Mouse (Mus musculus): ENCODE data around the gene Prf1. TPM values are rescaled to one million over a fixed set of nuclear protein-coding genes. Genes with fewer than 3 reads are reported as not detected.

The Prf1 gene
- under 1 TPM; 0.21 to 0.61 (median 0.31) TPM for total RNA-seq (2022)

- DNase-seq: no peak
Observed at GRCm38 (mm10) chr10:61297477-61297876, at the start of gene Prf1. Gene Prf1, plus strand, starts transcription at chr10:61297833.

DNA sequence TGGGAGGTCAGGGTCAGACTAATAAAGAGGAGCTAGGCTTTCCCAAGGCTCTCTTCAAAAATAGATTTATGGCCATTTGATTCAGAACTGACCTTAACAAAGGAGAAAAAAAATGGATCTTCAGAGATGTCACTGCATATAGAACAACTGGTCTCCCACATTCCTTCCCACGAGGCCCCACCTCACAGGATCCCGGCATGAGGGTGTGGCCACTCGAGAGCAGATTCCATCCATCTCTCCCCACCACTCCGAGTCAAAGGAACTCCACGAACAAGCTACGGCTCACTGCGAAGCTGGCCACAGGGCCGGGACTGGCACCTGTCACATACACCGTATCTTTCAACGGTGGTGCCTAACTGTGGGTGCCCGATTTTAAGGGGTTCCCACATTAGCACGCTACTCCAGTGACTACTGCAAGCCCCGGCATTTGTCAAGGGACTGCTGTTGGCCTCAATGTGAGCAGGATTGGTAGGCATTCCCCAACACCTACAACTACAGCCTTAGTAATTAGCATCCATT is 49.0 kb upstream of the Prf1 start:
- DNase-seq: no peak

DNA sequence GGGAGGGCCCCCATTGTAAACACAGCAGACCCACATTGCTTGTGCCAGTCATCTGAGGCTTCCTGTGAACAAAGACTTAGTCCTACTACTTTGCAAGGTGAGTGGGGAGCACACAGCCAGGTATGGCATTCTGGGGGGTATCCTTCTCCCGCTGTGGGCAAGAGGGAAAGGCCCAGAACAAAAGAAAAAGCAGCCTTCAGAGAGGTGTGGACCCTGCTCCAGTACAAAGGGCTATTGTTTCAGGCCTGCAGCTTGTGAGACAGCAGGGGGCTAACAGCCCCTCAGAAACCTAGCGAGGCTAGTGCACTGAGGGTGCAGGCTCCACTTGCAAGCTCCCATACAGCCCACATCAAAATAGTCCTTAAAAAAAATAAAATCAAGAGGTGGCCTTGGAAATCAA is 47.7 kb upstream of the Prf1 start:
- no peak for DNase-seq

DNA sequence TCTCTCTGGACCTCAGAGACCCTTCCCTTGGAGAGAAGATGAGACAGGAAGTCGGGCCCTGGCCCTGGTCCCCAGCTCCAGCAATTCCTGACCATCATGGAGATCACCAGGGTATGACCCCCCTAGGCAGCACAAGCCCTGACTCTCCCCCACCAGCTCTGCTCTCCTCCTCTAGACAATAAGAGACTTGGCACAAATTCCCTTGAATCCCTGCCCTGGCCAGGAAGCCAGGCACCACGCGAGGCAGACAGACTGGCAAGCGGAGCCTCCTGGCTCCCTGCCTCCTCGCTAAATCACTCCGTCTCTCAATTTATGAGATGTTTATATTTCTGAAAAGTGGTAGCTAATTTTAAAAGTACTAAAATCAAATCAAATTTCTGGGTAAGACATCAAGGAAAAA is 42.9 kb upstream of the Prf1 start:
- DNase-seq: no peak

DNA sequence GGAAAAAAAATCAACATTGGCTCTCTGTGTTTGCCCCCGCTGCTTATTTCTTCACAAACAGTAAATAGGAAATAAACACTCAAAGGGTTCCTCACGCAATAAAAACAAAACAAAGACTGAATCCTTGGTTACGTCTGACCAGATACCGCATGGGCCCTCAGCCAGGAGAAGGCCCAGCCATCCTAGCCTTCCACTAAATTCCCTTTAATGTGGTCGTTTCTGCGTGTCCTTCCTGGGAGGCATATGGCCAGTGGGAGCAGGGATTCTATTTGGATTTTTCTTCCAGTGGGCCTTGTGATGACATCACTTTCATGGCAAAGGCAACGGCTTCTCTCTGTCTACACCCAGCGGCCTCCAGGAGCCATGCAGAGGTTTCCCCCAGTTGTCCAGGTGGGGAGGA is 42.4 kb upstream of the Prf1 start:
- no peak for DNase-seq

GRCm38 (mm10) chr10:61256665-61257064 is 41.0 kb upstream of the Prf1 start:
- DNase-seq: no peak

- DNase-seq: no peak
Observed at GRCm38 (mm10) chr10:61258131-61258530, 39.5 kb upstream of the Prf1 start.

DNA sequence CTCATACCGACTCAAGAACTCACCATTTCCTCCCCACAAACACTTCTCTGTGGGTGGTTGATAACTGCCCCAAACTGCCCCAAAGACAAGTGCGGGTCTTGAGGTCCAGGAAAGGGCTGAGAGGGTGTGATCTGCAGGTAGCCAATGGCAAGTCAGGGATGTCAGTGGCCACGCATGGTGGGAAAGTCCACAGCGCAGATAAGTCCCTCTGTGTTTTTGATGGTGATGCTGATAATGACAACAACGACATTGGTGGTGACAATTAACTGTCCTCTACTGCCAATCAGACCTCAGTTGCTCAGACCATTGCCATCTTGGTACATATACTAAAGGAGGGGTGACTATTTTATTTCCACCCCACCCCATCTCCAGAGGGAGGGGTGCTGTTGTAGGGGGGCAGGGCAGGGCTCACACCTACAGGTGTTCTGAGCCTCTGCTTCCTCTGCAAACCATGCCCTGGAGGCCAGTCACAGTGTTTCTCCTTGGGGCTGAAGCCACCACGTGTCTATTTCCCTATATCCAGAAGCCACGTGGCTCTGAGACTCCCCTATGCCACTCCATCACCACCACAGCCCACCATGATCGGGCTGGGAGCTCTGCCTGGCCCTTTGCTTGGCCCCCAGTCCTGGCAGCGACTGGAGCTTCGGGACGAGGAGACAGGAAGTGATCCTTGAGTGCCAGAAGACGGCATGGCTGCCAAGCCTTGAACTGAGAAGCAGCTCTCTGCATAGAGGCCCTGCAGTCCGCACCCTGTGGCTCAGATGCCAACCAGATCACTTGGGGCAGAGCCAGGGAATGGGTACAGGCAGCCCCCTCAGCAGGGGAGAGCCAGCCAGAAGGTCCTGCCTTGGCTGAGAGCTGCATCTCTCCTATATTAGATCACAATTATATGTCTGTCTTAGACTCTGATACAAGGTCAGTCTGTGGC is 36.1 kb upstream of the Prf1 start:
- no peak for DNase-seq

DNA sequence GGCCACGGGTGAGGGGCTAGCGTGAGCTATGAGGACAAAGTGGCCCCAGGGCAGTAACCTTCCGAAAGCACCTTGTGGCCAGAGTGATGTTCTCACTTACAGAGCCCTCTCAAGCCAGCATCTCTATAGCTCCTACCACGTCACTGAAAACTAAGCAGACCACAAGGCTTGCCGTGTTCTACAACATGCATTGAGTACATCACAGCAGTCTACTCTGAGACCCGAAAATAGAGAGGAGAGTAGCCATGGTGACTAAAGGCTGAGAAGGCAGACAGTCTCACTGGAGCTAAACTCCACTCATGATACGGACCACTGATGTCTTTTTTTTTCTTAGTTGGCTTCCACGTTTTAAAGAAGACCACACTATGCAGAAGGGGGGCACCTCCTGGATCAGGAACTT is 34.0 kb upstream of the Prf1 start:
- no peak for DNase-seq

DNA sequence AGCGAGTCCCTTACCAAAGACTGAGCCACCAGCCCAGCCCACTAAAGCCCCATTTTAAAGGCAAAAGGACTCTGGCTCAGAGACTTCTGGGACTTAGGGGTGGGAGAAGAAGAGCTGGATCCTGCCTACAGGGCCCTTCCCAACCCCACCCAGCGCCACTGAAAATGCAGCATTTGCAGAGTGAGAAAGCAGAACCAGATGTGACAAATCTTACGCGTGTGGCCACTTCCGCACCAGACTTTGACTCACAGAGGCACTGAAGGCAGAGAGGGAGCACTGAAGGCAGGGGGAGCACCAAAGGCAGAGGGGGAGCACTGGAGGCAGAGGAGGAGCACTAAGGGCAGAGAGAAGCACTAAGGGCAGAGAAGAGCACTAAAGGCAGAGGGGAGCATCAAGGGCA is 30.3 kb upstream of the Prf1 start:
- no peak for DNase-seq

- DNase-seq: no peak
Observed at GRCm38 (mm10) chr10:61272089-61272626, 25.5 kb upstream of the Prf1 start.

- DNase-seq: no peak
Observed at GRCm38 (mm10) chr10:61272631-61273030, 25.0 kb upstream of the Prf1 start.

GRCm38 (mm10) chr10:61273081-61273843 is 24.4 kb upstream of the Prf1 start, which contains the start of gene Adamts14:
Gene Adamts14, minus strand, starts transcription at chr10:61273438.
- DNase-seq: no peak

DNA sequence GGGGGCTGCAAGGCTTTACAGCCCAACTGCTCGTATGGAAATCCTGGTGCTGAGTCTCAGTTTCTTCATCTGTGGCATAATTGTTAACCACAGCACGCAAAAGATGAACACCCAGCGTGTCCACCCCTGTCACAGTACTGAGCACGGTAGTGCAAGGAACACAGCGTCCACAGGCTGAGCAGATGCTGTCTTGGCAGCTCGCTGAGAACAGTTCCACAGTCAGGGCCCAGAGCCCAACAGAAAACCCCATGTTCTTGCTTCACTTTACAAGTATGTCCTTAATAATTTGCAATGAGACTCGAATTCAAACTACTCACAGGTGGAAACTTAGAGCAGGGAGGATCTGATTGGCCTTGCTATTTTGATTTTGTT is 23.8 kb upstream of the Prf1 start:
- DNase-seq: no peak

DNA sequence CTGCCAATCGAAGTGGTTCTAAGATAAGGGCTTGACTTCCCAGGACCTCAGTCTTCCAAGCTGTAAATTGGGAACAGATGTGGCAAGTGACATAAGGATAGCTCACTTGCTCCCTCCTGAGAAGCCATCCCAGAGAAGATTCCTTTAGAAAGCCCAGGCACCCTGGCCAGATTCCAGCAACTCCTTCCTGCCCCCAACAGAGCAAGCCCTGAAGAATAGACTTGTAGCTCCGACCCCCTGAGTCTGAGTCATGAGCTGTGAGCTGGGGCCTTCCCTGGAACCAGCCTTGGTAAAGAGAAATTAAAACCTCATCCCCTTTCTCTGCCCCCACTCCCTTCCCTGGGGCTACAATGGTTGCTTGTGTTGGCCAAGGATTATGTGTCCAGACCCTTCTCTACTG is 23.1 kb upstream of the Prf1 start:
- no peak for DNase-seq

DNA sequence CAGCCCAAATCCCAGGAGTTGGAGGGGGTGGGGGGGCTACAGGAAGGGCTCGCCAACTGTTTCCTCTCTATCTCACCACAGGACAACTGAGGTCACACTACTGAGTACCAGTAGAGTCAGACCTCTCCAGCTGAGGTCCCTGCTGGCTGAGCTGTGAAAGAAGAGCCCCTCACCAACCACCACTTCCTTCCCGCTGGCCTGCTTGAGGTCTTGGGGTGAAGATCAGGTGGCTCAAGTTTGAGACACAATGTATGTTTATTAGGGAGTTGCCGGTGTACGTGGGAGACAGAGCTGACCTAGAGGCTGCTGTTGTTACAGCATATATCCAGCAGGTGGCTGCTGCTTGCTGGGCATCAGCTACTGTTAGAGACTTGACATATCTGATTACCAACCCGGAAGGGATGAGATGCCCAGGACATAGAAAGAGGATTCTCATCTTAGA is 21.9 kb upstream of the Prf1 start:
- DNase-seq: no peak

DNA sequence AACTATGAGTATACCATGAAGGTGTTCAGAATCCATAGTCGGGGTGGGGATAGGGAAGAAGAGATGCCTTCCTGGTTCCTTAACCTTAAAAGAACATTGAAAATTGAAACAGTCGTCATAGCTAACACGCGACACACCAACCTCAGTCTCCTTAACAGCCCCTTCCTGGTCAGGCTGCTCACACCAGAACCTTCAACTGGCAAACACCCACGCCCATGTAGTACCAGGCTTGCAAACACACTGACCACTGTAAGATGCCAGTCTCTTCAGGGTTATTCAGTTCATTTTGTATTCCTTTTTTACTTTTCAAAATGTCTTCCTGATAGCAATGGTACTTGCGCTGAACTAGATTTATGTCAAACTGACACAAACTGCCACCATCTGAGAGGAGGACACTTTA is 20.6 kb upstream of the Prf1 start:
- DNase-seq: no peak

GRCm38 (mm10) chr10:61277918-61278674 is 19.5 kb upstream of the Prf1 start:
- DNase-seq: peak; percentile 40

DNA sequence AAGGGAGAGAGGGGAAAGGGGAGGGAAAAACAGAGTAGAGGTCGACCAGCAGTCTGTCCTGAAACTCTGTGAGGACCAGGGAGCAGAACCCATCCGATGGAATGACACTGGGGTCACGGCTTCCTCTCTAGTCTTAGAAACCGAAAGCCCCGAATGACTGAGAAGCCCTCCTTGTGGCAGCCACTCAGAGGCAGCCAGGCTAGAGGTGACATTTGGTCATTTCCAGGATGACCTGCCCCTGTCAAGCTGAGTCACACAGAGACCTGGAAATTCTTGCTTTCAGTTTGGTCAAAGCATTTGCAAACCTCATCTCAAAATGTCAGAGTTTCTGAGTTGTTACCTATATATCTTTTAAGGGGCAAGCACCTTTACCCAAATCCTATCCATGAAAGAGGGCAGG is 16.5 kb upstream of the Prf1 start:
- no peak for DNase-seq

DNA sequence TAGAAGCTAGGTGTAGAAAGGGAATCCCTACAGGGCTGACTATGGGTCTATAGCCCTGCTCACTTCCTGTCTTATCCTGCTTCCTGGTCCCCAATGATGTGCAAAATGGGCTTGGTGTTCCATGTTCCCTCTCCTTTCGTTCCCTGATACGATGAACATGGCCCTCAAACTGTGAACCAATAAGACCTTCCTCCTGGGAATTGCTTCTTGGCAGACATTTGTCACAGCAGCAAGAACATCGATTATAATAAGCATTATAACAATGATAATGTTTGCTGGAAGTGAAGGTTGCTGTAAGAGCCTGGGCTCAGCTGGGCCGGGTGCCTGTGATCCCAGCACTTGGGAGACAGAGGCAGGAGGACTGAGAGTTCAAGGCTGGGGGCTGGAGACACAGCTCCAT is 13.3 kb upstream of the Prf1 start:
- DNase-seq: no peak

DNA sequence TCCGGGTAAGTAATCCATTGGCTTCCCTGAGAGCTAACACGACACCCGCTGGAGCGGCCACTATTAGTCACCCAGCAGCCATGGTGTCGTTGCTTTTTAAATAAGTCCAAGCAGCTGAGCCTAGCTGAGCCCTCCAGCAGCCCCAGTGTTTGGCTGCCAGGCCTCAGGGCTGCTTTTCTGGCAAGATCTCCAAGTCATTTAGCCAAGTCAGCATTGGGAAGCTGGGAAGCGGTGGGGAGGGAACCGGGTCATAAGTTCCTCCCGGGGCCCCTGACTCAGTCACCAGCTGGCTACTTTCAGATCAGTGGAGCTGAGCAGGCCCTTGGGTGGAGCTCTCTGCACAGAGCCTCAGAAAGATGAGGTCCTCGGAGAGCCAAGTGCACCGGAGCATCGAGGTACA is 12.4 kb upstream of the Prf1 start:
- no peak for DNase-seq

DNA sequence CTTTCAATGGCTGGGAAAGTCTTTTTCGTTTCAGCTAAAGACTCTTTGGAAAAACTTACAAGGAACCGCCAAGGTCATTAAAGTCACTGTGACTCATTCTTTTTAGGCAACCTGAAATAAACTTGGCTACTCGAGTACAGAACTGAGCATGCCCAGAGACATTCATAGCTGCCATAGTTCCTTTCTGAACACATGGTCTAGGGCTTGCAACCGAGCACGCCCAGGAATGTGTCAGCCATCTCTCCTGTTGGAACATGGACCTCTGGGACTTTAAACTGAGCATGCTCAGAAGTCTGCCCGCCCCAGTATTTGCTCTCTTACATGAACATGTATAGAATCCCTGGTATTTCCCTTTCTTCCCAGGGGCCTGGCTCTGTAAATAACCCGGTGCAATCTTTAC is 11.4 kb upstream of the Prf1 start:
- no peak for DNase-seq

All from adrenal gland, adult 8-10 months (tissue).